Mouse (Mus musculus) hindbrain, postnatal 0 days (tissue): Measurements from ENCODE around the gene Ctcf. TPM values are rescaled to one million over a fixed set of nuclear protein-coding genes. Genes with fewer than 3 reads are reported as not detected.

Experiments
- ATAC-seq: fragments of 200-750 bp; cut with Nextera tagmentation; 2 replicates; pipeline ENCODE4 v1.8.0; 2017; ENCODE audit warnings: mild to moderate bottlenecking, moderate TSS enrichment, moderate library complexity
- DNase-seq: peaks from one replicate; pipeline ENCODE4 v3.0.0-alpha.2; 2015; ENCODE audit warnings: low spot score
- H3K27ac ChIP-seq: fragments of 300-500 bp; sonication (generic); 2 replicates; pipeline ENCODE4 v1.5.1; 2014; ENCODE audit warnings: mild to moderate bottlenecking
- H3K27me3 ChIP-seq: fragments of 300-500 bp; sonication (generic); 2 replicates; pipeline ENCODE4 v1.6.1; 2014; ENCODE audit warnings: low read length, mixed read lengths; ENCODE audit not compliant: insufficient read depth
- H3K36me3 ChIP-seq: fragments of 300-500 bp; sonication (generic); 2 replicates; pipeline ENCODE4 v1.6.1; 2014; ENCODE audit warnings: low read length, mixed read lengths; ENCODE audit not compliant: insufficient read depth
- H3K4me1 ChIP-seq: fragments of 300-500 bp; sonication (generic); 2 replicates; pipeline ENCODE4 v1.6.1; 2014; ENCODE audit warnings: antibody characterized with exemption, low read length, mixed read lengths; ENCODE audit not compliant: insufficient read depth
- H3K4me2 ChIP-seq: fragments of 300-500 bp; sonication (generic); 2 replicates; pipeline ENCODE4 v1.6.1; 2014; ENCODE audit warnings: low read depth, mild to moderate bottlenecking, low read length, moderate library complexity, mixed read lengths
- H3K4me3 ChIP-seq: fragments of 300-500 bp; sonication (generic); 2 replicates; pipeline ENCODE4 v1.5.1; 2014; ENCODE audit warnings: low read length
- H3K9ac ChIP-seq: fragments of 300-500 bp; sonication (generic); replicated peaks from 2 replicates; pipeline ENCODE4 v1.6.1; 2014; ENCODE audit warnings: mild to moderate bottlenecking, low read length, moderate library complexity, mixed read lengths
- H3K9me3 ChIP-seq: fragments of 300-500 bp; sonication (generic); 2 replicates; pipeline ENCODE4 v1.6.1; 2016; ENCODE audit warnings: low read length, mixed read lengths
- CTCF ChIP-seq: IDR thresholded peaks from 2 replicates; pipeline ENCODE4 v1.5.1; 2016; ENCODE audit warnings: antibody characterized with exemption, control low read depth, low read depth
- WGBS: fragments of 180-500 bp; shearing (Covaris S2); extraction: QIAGEN DNeasy Blood & Tissue Kit; methylation state at CpG from one replicate; pipeline ENCODE4 v1.1.7; 2014; 5-methylcytosine and 5-hydroxymethylcytosine counted together
- polyA plus RNA-seq: library from polyadenylated mRNA; unstranded; fragments of >200 nt; fragmentation: Nextera tagmentation; extraction: Ambion mirVana; gene quantifications from 2 replicates; pipeline ENCODE4 v1.2.1, GENCODE M21; 2015
- total RNA-seq: library from RNA; depleted of rRNA; stranded (reverse); fragments of >200 nt; gene quantifications from 2 replicates; pipeline ENCODE4 v1.2.3, GENCODE M21; 2014

The Ctcf gene
- total and polyA plus RNA-seq, 2 experiments from 2014 or later: 35.9 to 88.1 TPM

DNA sequence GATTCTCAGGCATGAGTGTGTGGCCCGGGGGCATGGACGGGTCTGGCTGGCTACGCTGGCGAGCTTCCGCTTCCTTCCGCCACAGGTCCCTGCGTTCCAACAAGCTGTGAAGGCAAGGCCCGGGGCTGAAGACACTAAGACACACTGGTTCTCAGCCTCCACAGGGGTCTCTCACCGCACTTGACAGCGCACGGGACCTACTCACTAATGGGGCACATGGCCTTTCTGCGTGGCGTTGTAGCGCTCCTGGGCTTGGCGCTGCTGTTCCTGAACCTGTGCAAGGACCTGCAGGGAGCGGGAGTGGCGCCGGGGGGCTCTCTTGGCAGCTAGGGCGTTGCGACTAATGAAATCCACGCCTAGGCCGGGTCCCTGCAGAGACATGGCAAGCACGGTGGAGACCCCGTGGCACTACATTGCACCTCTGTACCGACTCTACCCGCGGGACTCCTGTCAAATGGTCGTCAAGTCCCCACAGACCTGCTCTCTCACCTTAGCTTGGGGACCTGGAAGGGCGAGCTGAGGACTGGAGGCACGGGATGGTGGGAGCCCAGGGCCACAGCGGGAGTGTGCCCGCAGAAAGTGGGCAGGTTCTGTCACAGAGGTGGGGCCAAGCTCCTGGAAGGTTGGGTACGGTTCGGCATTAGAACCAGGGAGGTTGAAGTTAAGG lies 67.9 kb downstream of the Ctcf start:
- no peaks in the 10 kb centered on the region for H3K9me3 ChIP-seq
- H3K36me3 ChIP-seq: 0 out of 2 replicates have a peak, but pooled peaks cover 4% of the 10 kb centered on the region
- H3K4me1 ChIP-seq: peaks cover 24% of the 10 kb centered on the region
- no peak overlapping the region for H3K4me3 ChIP-seq
- H3K9ac ChIP-seq: no peak overlapping the region
- no peak for ATAC-seq
- H3K4me2 ChIP-seq: no peak overlapping the region
- no peak for TF ChIP-seq CTCF
- no peak overlapping the region for H3K27ac ChIP-seq
- no peak for DNase-seq
- H3K27me3 ChIP-seq: no peaks in the 10 kb centered on the region
- 86% methylated on average over 34 of the region's 34 CpGs for WGBS

GRCm38 (mm10) chr8:105704955-105705354 lies 68.6 kb downstream of the Ctcf start:
- no peak overlapping the region for H3K27ac ChIP-seq
- no peak for ATAC-seq
- H3K9ac ChIP-seq: no peak overlapping the region
- WGBS: 76% methylated on average over 6 of the region's 6 CpGs
- DNase-seq: no peak
- H3K27me3 ChIP-seq: no peaks in the 10 kb centered on the region
- no peaks in the 10 kb centered on the region for H3K9me3 ChIP-seq
- no peak overlapping the region for H3K4me2 ChIP-seq
- 0 out of 2 replicates have a peak, but pooled peaks cover 4% of the 10 kb centered on the region for H3K36me3 ChIP-seq
- H3K4me1 ChIP-seq: peaks cover 22% of the 10 kb centered on the region
- TF ChIP-seq CTCF: no peak
- H3K4me3 ChIP-seq: no peak overlapping the region

GRCm38 (mm10) chr8:105706426-105706825 lies 70.1 kb downstream of the Ctcf start:
- Histone ChIP-seq H3K36me3 (0 out of 2 replicates have a peak, but pooled peaks cover 4% of the 10 kb centered on the region), H3K9me3 (no peaks in the 10 kb centered on the region), H3K4me2 (peak overlapping the region; percentile 99), H3K9ac (no peak overlapping the region), H3K4me1 (peaks cover 16% of the 10 kb centered on the region; the same call in 1 of the 2 replicates), H3K27me3 (no peaks in the 10 kb centered on the region), H3K4me3 (no peak overlapping the region), H3K27ac (no peak overlapping the region)
- no peak for ATAC-seq
- DNase-seq: no peak
- WGBS: 68% methylated on average over 12 of the region's 12 CpGs
- no peak for TF ChIP-seq CTCF

DNA sequence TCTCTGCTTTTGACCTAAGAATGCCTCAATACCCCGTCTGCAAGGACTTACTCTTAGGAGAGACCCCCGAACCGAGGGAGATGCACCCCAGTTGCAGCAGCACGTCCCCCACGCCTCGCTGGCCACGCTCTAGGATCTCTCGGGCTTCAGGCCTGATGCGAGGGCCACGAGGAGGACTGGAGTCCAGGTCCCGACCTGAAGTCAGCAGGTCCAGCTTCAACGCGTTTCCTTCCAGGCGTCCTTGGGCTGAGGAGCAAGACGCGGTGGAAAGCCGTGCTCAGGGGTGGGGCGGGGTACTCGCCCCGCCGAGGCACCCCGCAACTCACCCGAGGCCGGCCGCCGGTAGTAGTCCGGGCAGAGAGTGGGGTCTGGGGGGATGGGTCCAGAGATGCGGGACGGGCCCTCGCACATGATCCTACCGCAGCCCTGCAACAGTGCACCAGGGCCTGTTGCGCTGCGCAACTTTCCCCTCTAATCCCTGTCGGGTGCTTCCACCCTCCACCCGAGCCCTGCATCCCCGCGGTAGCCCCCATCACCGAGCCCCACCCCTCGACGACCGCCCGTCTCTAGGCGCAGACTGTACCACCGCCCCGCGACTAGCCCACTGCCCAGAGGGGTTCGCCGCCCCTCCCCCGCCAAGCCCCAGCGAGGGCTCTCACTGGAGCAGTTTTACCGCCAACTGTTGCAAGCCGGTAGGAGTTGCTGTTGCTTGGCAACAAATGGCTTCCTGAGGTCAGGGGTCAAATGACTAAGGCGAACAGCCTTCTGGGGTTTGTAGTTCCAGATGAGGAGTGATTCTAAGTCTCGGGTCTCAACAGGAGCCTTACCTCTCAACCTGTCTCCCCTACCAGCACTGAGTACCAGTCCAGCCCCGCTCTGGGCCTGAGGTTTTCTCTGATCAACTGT lies 71.4 kb downstream of the Ctcf start, which contains the start of the genes 4933405L10Rik and Enkd1:
Gene 4933405L10Rik, plus strand, starts transcription at position 158 of the 906 bp plus-strand sequence.
Gene Enkd1, minus strand, starts transcription at position 713 of the 906 bp plus-strand sequence.
- H3K4me1 ChIP-seq: peaks cover 13% of the 10 kb centered on the region; the same call in 1 of the 2 replicates
- no peaks in the 10 kb centered on the region for H3K9me3 ChIP-seq
- H3K36me3 ChIP-seq: 0 out of 2 replicates have a peak, but pooled peaks cover 4% of the 10 kb centered on the region
- ATAC-seq (peak; percentile 84), DNase-seq (peak; percentile 98)
- TF ChIP-seq CTCF: no peak
- H3K27me3 ChIP-seq: no peaks in the 10 kb centered on the region
- H3K4me3 ChIP-seq: peak within 1 kb of the TSS; percentile 74
- peak within 1 kb of the TSS; percentile 99 for H3K4me2 ChIP-seq
- H3K9ac ChIP-seq: peak within 1 kb of the TSS; percentile 59
- under 1% methylated on average over 54 of the region's 55 CpGs for WGBS
- H3K27ac ChIP-seq: peak within 1 kb of the TSS; percentile 12; the same call in 1 of the 2 replicates

- Histone ChIP-seq H3K4me3 (no peak overlapping the region), H3K27ac (no peak overlapping the region; the same call in 1 of the 2 replicates), H3K4me2 (no peak overlapping the region), H3K4me1 (peaks cover 13% of the 10 kb centered on the region; the same call in 1 of the 2 replicates), H3K9ac (no peak overlapping the region), H3K36me3 (0 out of 2 replicates have a peak, but pooled peaks cover 4% of the 10 kb centered on the region), H3K9me3 (no peaks in the 10 kb centered on the region), H3K27me3 (no peaks in the 10 kb centered on the region)
- DNase-seq (no peak), ATAC-seq (no peak)
- WGBS: 96% methylated on average over 8 of the region's 8 CpGs
- TF ChIP-seq CTCF: no peak
Measured at GRCm38 (mm10) chr8:105708675-105709074, 72.3 kb downstream of the Ctcf start.

GRCm38 (mm10) chr8:105709317-105709716 lies 72.9 kb downstream of the Ctcf start:
- H3K36me3 ChIP-seq: 0 out of 2 replicates have a peak, but pooled peaks cover 3% of the 10 kb centered on the region
- ATAC-seq: no peak

More at GRCm38 (mm10) chr8:105709317-105709716, 72.9 kb downstream of the Ctcf start:
- Histone ChIP-seq H3K27ac (no peak overlapping the region), H3K4me3 (no peak overlapping the region), H3K27me3 (no peaks in the 10 kb centered on the region), H3K9me3 (no peaks in the 10 kb centered on the region), H3K4me2 (no peak overlapping the region), H3K4me1 (peaks cover 13% of the 10 kb centered on the region; the same call in 1 of the 2 replicates), H3K9ac (no peak overlapping the region)
- no peak for TF ChIP-seq CTCF
- DNase-seq: no peak
- WGBS: 77% methylated on average over 14 of the region's 14 CpGs
